Mouse (Mus musculus): ENCODE data around the gene Pin1.

The Pin1 gene

GRCm38 (mm10) chr9:20703832-20704380 is 52.0 kb downstream of the Pin1 start:
- in situ Hi-C loops (cut with MboI): no loop called here

GRCm38 (mm10) chr9:20705420-20705819 is 53.5 kb downstream of the Pin1 start:
- in situ Hi-C loops (cut with MboI): no loop called here

- in situ Hi-C loops (cut with MboI): no loop called here
Measured at GRCm38 (mm10) chr9:20705981-20706380, 54.1 kb downstream of the Pin1 start.

- in situ Hi-C loops (cut with MboI): no loop called here
Measured at GRCm38 (mm10) chr9:20710471-20710870, 58.6 kb downstream of the Pin1 start.

- in situ Hi-C loops (cut with MboI): no loop called here
Measured at GRCm38 (mm10) chr9:20712934-20713477, 61.1 kb downstream of the Pin1 start.

GRCm38 (mm10) chr9:20713478-20713987 is 61.6 kb downstream of the Pin1 start:
- in situ Hi-C loops (cut with MboI): no loop called here

GRCm38 (mm10) chr9:20715332-20715731 is 63.4 kb downstream of the Pin1 start:
- in situ Hi-C loops (cut with MboI): no loop called here
